Mouse (Mus musculus) thymus, adult 2 months (tissue): ENCODE results near the gene Pbx2.
A peak's percentile ranks its signal among the peaks of the same experiment; 100 is the strongest.

Source experiments
- CTCF ChIP-seq: fragments of 200-500 bp; IDR thresholded peaks from 2 replicates; pipeline ENCODE4 v1.5.1; 2012; ENCODE audit warnings: mild to moderate bottlenecking, control low read depth, low read length, moderate library complexity, borderline replicate concordance; ENCODE audit not compliant: control insufficient read depth, poor library complexity, insufficient read depth; ENCODE audit errors: extremely low read depth
- POLR2A ChIP-seq: fragments of 200-500 bp; IDR thresholded peaks from 2 replicates; pipeline ENCODE4 v1.6.1; 2012; ENCODE audit warnings: mild to moderate bottlenecking, low read length, control low read depth, moderate library complexity; ENCODE audit not compliant: control insufficient read depth, poor library complexity, insufficient read depth; ENCODE audit errors: extremely low read depth

DNA sequence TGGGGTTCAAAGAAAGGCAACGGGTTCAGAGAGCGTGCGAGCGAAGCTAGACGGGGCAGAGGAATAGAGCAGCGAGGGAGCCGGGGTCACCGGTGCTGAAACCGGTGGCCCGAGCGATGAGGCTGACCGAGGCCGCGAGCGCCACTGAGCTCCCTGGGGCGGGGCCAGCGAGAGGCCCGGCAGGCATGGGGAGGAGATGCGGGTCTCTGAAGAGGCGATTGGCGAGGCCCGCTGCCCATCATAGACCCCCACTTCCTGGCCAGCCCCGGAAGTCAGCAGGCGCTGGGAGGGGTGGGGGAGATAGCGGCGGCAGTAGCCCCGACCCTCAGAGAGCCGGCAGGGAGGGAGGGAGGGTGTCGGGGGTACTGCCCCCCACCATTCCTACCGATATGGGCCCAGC lies 14.5 kb downstream of the Pbx2 start:
- TF ChIP-seq CTCF, result peak; percentile 15; the same call in 1 of the 2 replicates
- peak; percentile 70; the same call in 1 of the 2 replicates for TF ChIP-seq POLR2A
